Mouse (Mus musculus): ENCODE data around the gene Hid1. TPM values are rescaled to one million over a fixed set of nuclear protein-coding genes. Genes with fewer than 3 reads are reported as not detected.

Hid1 gene
- polyA plus RNA-seq (2015; fragmentation: Nextera tagmentation; extraction: Ambion mirVana): 8.9 and 9.6 TPM in 2 replicates

DNA sequence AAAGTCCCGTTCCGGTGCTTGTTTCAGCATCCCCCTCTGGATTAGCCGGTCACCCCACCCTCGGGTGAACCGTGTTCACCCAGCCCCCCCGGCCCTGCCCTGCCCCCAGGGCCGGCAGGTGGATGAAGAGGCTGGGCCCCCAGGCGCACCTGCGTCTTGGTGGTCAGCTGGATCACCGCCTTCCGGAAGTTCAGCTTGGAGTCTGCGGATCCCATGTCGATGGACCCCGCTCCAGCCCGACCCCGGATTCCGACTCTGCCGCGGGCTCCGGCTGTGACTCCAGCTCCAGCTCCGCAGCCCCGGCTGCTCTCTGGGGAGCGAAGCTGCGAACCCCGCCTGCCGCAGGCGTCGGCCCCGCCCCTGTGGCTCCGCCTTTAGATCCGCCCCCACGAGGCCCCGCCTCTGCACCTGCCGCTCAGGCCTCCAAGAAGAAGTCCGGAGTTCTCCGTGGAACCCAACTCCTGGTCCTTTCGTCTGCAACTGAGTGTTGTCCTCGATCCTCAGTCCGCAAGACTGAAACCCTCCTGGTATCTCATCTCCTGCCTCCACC, at the start of gene Hid1:
Gene Hid1, minus strand, starts transcription at position 362 of the 550 bp plus-strand sequence.
- Histone ChIP-seq H3K9me3 (replicated peaks) (no peaks in the 10 kb centered on the region), H3K9ac (no peak within 1 kb of the TSS), H3K27ac (replicated peaks) (no peak within 1 kb of the TSS), H3K4me2 (replicated peaks) (peak within 1 kb of the TSS; percentile 91), H3K4me3 (replicated peaks) (peak within 1 kb of the TSS; percentile 47), H3K27me3 (peaks cover 71% of the 10 kb centered on the region), H3K36me3 (no peaks in the 10 kb centered on the region), H3K4me1 (peaks cover 12% of the 10 kb centered on the region)
- WGBS: 1% methylated on average over 39 of the region's 39 CpGs
- peak; percentile 61 for ATAC-seq (ENCODE audit: insufficient number of reproducible peaks, low FRiP score, low TSS enrichment, low read depth)

DNA sequence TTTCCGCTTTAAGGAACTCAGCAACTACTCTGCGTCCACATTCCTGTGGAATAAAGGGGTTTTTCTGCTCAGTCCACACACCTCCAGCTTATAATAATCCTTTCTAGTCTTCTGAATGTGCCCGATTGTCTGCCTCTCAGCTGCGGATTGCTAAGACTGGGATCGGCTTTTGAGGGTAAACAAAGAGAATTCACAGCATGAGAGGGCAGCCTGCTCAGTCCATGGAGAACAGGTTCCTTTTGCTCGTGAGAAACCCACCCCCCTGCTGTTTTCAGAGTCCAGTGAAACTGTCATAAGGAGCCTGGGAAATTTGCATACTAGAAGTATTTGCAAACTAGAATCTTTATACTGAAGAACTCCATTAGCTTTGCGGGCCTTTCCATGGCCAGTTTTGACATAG, 42.0 kb upstream of the Hid1 start:
- H3K9me3 ChIP-seq (replicated peaks): no peaks in the 10 kb centered on the region
- H3K4me3 ChIP-seq (replicated peaks): no peak overlapping the region
- H3K9ac ChIP-seq: no peak overlapping the region
- peaks cover 27% of the 10 kb centered on the region for H3K4me1 ChIP-seq
- H3K36me3 ChIP-seq: peaks cover 40% of the 10 kb centered on the region
- no peak overlapping the region for H3K27ac ChIP-seq (replicated peaks)
- 68% methylated on average over 7 of the region's 7 CpGs for WGBS
- no peaks in the 10 kb centered on the region for H3K27me3 ChIP-seq
- no peak overlapping the region for H3K4me2 ChIP-seq (replicated peaks)
- no peak for ATAC-seq (ENCODE audit: insufficient number of reproducible peaks, low FRiP score, low TSS enrichment, low read depth)

DNA sequence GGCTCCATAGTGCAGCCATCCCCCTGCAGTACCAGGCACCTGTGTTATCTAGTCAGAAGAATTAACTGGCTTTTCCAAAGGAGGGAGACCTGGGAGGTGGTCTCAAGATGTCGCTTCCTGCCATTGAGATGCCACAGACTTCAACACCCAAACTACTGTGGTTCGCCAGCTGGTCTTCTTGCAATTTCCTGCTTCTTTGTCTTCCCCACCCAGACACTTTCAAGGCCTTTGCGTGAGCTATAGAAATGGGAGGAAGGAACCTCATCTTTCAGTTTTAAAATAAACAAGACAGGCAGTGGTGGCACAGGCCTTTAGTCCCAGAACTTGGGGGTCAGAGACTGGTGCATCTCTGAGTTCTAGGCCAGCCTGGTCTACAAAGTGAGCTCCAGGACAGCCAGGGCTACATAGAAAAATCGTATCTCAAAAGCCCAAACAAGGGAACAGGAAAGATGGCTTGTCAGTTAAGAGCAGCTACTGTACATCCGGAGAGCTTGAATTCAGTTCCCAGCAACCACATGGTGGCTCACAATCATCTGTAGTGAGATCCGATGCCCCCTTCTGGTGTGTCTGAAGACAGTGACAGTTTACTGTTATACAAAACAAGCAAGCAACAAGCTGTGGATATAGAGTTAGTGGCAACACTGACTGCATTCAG, 40.8 kb upstream of the Hid1 start:
- H3K9me3 ChIP-seq (replicated peaks): no peaks in the 10 kb centered on the region
- ATAC-seq (ENCODE audit: insufficient number of reproducible peaks, low FRiP score, low TSS enrichment, low read depth): no peak
- no peak overlapping the region for H3K9ac ChIP-seq
- WGBS: 81% methylated on average over 6 of the region's 6 CpGs
- no peak overlapping the region for H3K4me3 ChIP-seq (replicated peaks)
- H3K27me3 ChIP-seq: no peaks in the 10 kb centered on the region
- no peak overlapping the region for H3K4me2 ChIP-seq (replicated peaks)
- H3K36me3 ChIP-seq: peaks cover 40% of the 10 kb centered on the region
- no peak overlapping the region for H3K27ac ChIP-seq (replicated peaks)
- H3K4me1 ChIP-seq: peaks cover 25% of the 10 kb centered on the region

DNA sequence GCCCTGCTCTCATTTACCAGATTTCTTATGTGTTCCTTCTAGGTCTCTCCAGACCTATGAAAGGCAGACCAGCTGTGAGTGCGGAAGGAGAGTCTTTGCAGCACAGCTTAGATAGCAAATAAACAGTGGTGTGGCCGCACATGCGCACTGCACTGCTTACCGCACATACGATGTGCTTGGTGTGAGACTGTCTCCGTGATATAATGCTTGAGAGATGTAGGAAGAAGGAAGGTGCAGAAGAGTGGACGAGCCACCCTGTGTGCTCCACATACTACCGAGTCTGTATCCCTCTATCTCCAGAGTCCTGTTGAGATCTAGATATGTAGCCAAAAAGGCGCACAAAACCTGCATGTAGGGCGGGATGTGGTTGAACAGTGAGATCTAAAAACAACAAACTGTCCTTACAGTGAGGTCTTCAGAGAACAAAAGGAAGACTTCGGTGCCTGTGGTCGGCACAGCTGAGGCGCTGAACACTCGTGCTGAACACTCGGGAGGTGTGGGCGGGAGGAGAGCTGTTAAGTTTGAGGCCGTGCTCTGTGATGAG, 39.4 kb upstream of the Hid1 start:
- WGBS: 93% methylated on average over 17 of the region's 17 CpGs
- peaks cover 40% of the 10 kb centered on the region for H3K36me3 ChIP-seq
- peaks cover 26% of the 10 kb centered on the region for H3K4me1 ChIP-seq
- no peak overlapping the region for H3K4me3 ChIP-seq (replicated peaks)
- no peak overlapping the region for H3K27ac ChIP-seq (replicated peaks)
- no peaks in the 10 kb centered on the region for H3K27me3 ChIP-seq
- H3K9ac ChIP-seq: no peak overlapping the region
- no peak for ATAC-seq (ENCODE audit: insufficient number of reproducible peaks, low FRiP score, low TSS enrichment, low read depth)
- H3K4me2 ChIP-seq (replicated peaks): no peak overlapping the region
- no peaks in the 10 kb centered on the region for H3K9me3 ChIP-seq (replicated peaks)

DNA sequence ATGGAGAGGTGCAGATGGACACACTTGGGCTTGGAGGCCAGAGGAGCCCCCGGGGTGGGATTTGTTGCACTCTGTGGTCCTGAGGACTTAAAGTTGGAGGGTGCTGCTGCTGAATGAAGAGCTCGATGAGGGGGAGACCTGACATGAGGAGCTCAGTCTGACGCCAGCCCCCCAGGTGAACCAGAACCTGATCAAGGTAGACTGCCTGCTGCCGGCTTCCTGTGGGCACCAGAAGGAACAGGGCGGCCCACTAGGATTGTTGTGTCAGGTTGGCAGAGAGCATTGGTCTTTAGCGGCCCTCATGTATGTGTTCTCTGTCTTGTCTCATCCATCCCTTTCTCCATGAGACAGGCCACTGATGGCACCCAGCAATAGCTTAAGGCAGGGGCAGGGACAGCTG, 38.2 kb upstream of the Hid1 start:
- no peak for ATAC-seq (ENCODE audit: insufficient number of reproducible peaks, low FRiP score, low TSS enrichment, low read depth)
- no peak overlapping the region for H3K9ac ChIP-seq
- H3K4me2 ChIP-seq (replicated peaks): no peak overlapping the region
- peaks cover 34% of the 10 kb centered on the region for H3K36me3 ChIP-seq
- no peaks in the 10 kb centered on the region for H3K9me3 ChIP-seq (replicated peaks)
- WGBS: 89% methylated on average over 6 of the region's 6 CpGs
- H3K27me3 ChIP-seq: no peaks in the 10 kb centered on the region
- H3K4me1 ChIP-seq: peaks cover 16% of the 10 kb centered on the region
- no peak overlapping the region for H3K27ac ChIP-seq (replicated peaks)
- H3K4me3 ChIP-seq (replicated peaks): no peak overlapping the region

DNA sequence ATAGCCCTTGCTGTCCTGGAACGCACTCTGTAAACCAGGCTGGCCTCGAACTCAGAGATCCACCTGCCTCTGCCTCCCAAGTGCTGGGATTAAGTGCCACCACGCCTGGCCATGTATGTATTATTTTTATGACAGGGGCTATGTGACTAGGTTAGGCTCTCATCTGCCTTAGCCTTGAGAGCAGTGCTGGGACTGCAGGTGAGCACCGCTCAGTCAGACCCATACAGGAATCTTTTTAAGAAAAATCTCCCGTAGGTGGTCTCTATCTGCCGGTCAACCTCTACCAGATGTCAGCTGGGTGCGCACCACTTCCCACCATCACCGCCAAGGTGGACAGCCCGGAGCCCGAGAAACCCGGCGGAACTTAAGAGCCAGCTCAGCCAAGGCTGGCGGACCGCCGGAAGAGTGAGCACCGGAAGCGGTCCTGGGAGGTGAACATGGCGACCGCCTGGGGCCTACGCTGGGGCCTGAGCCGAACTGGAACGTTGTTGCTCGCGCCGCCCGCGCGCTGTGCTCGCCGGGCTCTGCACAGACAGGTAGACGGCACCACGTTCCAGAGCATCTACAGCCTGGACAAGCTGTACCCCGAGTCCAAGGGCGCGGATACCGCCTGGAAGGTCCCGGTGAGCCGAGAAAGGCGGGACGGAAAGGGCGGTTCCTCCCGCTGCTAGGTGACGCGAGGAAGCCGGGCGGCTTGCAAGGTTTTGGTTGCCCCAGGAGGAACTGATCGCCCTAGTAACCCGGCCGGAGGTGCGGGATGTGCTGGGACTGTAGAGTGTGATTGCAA, 36.0 kb upstream of the Hid1 start, which contains the start of gene Mrpl58:
Gene Mrpl58, plus strand, starts transcription at position 415 of the 787 bp plus-strand sequence.
- WGBS: 3% methylated on average over 50 of the region's 50 CpGs
- Histone ChIP-seq H3K4me3 (replicated peaks) (peak within 1 kb of the TSS; percentile 79), H3K9ac (peak within 1 kb of the TSS; percentile 64), H3K9me3 (replicated peaks) (no peaks in the 10 kb centered on the region), H3K4me1 (peaks cover 16% of the 10 kb centered on the region), H3K4me2 (replicated peaks) (peak within 1 kb of the TSS; percentile 74), H3K36me3 (peaks cover 22% of the 10 kb centered on the region; the same call in 1 of the 2 replicates), H3K27me3 (no peaks in the 10 kb centered on the region), H3K27ac (replicated peaks) (peak within 1 kb of the TSS; percentile 86)
- ATAC-seq (ENCODE audit: insufficient number of reproducible peaks, low FRiP score, low TSS enrichment, low read depth): peak; percentile 79

DNA sequence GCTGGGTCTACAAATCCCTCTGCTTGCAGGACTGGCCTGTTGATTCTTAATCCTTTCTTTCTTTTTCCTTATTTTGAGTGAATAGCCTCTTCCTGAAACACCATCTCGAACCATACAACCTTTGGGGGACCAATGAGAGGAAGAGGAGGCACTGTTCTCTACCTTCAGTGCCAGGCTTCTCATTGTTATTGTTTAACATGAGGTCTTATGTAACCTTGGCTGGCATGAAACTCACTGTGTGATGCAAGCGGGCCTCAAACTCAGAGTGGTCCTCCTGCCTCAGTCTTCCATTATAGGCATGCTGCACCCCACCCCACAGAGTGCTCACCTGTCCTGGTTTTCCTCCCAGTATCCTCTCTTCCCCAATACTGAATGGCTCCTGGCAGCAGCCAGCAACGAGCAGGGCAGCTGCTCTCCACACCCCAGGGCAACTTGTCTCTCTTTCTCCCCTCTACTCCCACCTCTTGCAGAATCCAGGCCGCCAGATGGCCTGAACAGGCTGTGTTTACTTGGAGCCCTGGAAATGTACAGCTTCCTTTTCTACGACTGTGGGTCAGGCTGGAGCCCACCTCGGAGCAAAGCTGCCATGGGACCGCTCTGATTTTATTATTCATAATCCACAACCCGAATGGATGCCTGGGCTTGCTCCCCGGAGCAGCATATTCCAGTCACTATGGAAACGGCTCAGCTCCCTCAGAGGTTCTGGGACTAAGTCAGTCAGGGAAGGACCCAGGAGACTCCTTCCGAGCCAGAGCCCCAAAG, 33.3 kb upstream of the Hid1 start:
- Histone ChIP-seq H3K9me3 (replicated peaks) (no peaks in the 10 kb centered on the region), H3K4me2 (replicated peaks) (no peak overlapping the region), H3K27ac (replicated peaks) (no peak overlapping the region), H3K9ac (no peak overlapping the region), H3K27me3 (no peaks in the 10 kb centered on the region), H3K36me3 (peaks cover 6% of the 10 kb centered on the region), H3K4me1 (peaks cover 16% of the 10 kb centered on the region), H3K4me3 (replicated peaks) (no peak overlapping the region)
- no peak; the same call in 1 of the 2 replicates for ATAC-seq (ENCODE audit: insufficient number of reproducible peaks, low FRiP score, low TSS enrichment, low read depth)
- WGBS: 40% methylated on average over 11 of the region's 11 CpGs

DNA sequence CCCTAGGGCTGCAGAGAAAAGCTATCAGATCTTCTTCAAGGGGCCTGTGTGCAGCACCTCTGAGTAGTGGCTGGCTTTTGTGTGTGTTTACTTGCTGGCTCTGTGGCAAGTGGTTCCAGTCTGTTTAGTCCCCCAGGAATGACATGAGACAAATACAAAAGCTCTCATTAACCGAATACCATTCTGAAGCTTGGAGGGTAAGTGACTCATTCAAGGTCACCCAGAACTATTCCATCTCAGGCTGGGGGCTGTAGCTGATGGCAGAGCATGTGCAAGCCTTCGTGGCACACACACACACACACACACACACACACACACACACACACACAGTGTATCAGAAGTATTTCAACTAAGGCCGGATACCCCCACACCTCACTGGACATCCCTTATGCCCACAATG, 32.6 kb upstream of the Hid1 start:
- 71% methylated on average over 3 of the region's 3 CpGs for WGBS
- H3K9me3 ChIP-seq (replicated peaks): no peaks in the 10 kb centered on the region
- no peak for ATAC-seq (ENCODE audit: insufficient number of reproducible peaks, low FRiP score, low TSS enrichment, low read depth)

DNA sequence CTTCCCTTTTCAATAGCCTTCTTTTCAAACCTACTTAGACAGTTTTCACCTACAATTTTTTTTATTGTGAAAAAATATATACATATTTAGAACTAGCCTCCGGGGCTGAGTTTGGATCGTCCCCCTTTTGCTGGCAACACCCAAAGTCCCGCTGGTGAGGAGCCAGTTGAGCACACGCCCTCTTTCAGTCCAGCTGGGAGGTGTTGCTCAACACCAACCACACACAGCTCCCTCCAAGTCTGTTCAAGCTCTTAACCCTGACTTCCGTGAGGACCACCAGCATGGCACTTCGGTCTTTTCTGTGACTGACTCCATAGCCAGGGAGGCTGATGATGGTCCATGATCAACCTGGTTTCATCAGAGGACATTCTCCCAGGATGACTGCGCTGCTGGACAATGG, 30.5 kb upstream of the Hid1 start:
- H3K27ac ChIP-seq (replicated peaks): no peak overlapping the region
- no peaks in the 10 kb centered on the region for H3K27me3 ChIP-seq
- WGBS: 70% methylated on average over 7 of the region's 7 CpGs
- H3K9ac ChIP-seq: no peak overlapping the region
- H3K4me2 ChIP-seq (replicated peaks): no peak overlapping the region
- H3K4me1 ChIP-seq: peaks cover 1% of the 10 kb centered on the region; the same call in 1 of the 2 replicates
- ATAC-seq (ENCODE audit: insufficient number of reproducible peaks, low FRiP score, low TSS enrichment, low read depth): no peak
- peaks cover 32% of the 10 kb centered on the region for H3K36me3 ChIP-seq
- no peak overlapping the region for H3K4me3 ChIP-seq (replicated peaks)
- H3K9me3 ChIP-seq (replicated peaks): no peaks in the 10 kb centered on the region

More for the DNA sequence above, 32.6 kb upstream of the Hid1 start:
- peaks cover 13% of the 10 kb centered on the region for H3K36me3 ChIP-seq
- H3K4me1 ChIP-seq: peaks cover 15% of the 10 kb centered on the region
- H3K27ac ChIP-seq (replicated peaks): no peak overlapping the region
- no peaks in the 10 kb centered on the region for H3K27me3 ChIP-seq
- no peak overlapping the region for H3K9ac ChIP-seq
- no peak overlapping the region for H3K4me3 ChIP-seq (replicated peaks)
- no peak overlapping the region for H3K4me2 ChIP-seq (replicated peaks)

DNA sequence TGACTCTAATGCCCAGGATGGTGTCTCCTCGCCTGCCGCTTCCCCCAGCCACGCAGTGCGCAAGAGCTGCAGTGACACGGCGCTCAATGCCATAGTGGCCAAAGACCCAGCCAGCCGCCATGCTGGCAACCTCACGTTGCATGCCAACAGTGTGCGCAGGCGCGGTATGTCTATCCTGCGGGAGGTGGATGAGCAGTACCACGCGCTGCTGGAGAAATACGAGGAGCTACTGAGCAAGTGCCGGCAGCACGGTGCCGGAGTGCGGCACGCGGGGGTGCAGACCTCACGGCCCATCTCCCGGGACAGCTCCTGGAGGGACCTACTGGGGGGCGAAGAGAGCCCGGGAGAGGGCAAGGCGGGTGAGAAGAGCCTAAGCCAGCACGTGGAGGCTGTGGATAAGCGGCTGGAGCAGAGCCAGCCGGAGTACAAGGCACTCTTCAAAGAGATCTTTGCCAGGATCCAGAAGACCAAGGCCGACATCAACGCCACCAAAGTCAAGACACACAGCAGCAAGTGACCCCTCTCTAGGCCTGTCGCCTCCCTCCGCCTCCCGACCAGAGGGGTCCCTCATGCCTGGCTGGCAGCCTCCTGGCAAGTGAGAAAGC, 26.3 kb upstream of the Hid1 start:
- Histone ChIP-seq H3K4me1 (no peaks in the 10 kb centered on the region), H3K9ac (no peak overlapping the region), H3K36me3 (peaks cover 53% of the 10 kb centered on the region), H3K27me3 (no peaks in the 10 kb centered on the region), H3K9me3 (replicated peaks) (no peaks in the 10 kb centered on the region), H3K4me2 (replicated peaks) (no peak overlapping the region), H3K4me3 (replicated peaks) (no peak overlapping the region), H3K27ac (replicated peaks) (no peak overlapping the region)
- 70% methylated on average over 34 of the region's 34 CpGs for WGBS
- ATAC-seq (ENCODE audit: insufficient number of reproducible peaks, low FRiP score, low TSS enrichment, low read depth): no peak

Data from embryonic facial prominence, embryonic 15.5 days (tissue).